Mouse (Mus musculus) thymus, adult 2 months (tissue): ENCODE data around the gene Dab2ip. TPM values are rescaled to one million over a fixed set of nuclear protein-coding genes. Genes with fewer than 3 reads are reported as not detected.

Experiments
- DNase-seq: peaks from one replicate; pipeline ENCODE4 v3.0.0; 2021
- H3K27ac ChIP-seq: fragments of 200-500 bp; 2 replicates; pipeline ENCODE4 v1.5.1; 2012; ENCODE audit warnings: low read length, control low read depth; ENCODE audit not compliant: control insufficient read depth, insufficient read depth
- H3K27me3 ChIP-seq: fragments of 200-500 bp; 2 replicates; pipeline ENCODE4 v1.6.1; 2012; ENCODE audit warnings: mild to moderate bottlenecking, low read length, moderate library complexity, mixed read lengths; ENCODE audit not compliant: control insufficient read depth, insufficient read depth
- H3K36me3 ChIP-seq: fragments of 200-500 bp; 2 replicates; pipeline ENCODE4 v1.6.1; 2012; ENCODE audit warnings: mild to moderate bottlenecking, low read length, moderate library complexity; ENCODE audit not compliant: control insufficient read depth, insufficient read depth
- H3K4me1 ChIP-seq: fragments of 200-500 bp; replicated peaks from 2 replicates; pipeline ENCODE4 v1.6.1; 2012; ENCODE audit warnings: low read length; ENCODE audit not compliant: control insufficient read depth, insufficient read depth
- H3K4me3 ChIP-seq: fragments of 200-500 bp; 2 replicates; pipeline ENCODE4 v1.5.1; 2012; ENCODE audit warnings: mild to moderate bottlenecking, low read length, control low read depth, moderate library complexity; ENCODE audit not compliant: control insufficient read depth, insufficient read depth
- CTCF ChIP-seq: fragments of 200-500 bp; IDR thresholded peaks from 2 replicates; pipeline ENCODE4 v1.5.1; 2012; ENCODE audit warnings: mild to moderate bottlenecking, control low read depth, low read length, moderate library complexity, borderline replicate concordance; ENCODE audit not compliant: control insufficient read depth, poor library complexity, insufficient read depth; ENCODE audit errors: extremely low read depth
- POLR2A ChIP-seq: fragments of 200-500 bp; IDR thresholded peaks from 2 replicates; pipeline ENCODE4 v1.6.1; 2012; ENCODE audit warnings: mild to moderate bottlenecking, low read length, control low read depth, moderate library complexity; ENCODE audit not compliant: control insufficient read depth, poor library complexity, insufficient read depth; ENCODE audit errors: extremely low read depth
- WGBS: fragments of 180-500 bp; shearing (Covaris S2); methylation state at CpG from one replicate; pipeline ENCODE4 v1.1.7; 2018; 5-methylcytosine and 5-hydroxymethylcytosine counted together
- polyA plus RNA-seq: library from polyadenylated mRNA; depleted of rRNA; stranded (reverse); fragments of >200 nt; gene quantifications from 2 replicates; pipeline ENCODE4 v1.2.3, GENCODE M21; 2012

Dab2ip gene
- polyA plus RNA-seq, 1 experiment = 36.2 TPM

GRCm38 (mm10) chr2:35735001-35735400 lies 176.9 kb downstream of the Dab2ip start:
- WGBS = 98% methylated on average over 2 of the region's 2 CpGs
- no peak for TF ChIP-seq POLR2A
- TF ChIP-seq CTCF = no peak
- DNase-seq = peak; percentile 11

GRCm38 (mm10) chr2:35736061-35736460 lies 178.0 kb downstream of the Dab2ip start:
- 92% methylated on average over 2 of the region's 2 CpGs for WGBS
- TF ChIP-seq CTCF = no peak
- TF ChIP-seq POLR2A = no peak

More at GRCm38 (mm10) chr2:35735001-35735400, 176.9 kb downstream of the Dab2ip start:
- peaks cover 2% of the 10 kb centered on the region; the same call in 1 of the 2 replicates for H3K4me1 ChIP-seq
- H3K4me3 ChIP-seq = no peak overlapping the region
- no peaks in the 10 kb centered on the region for H3K27me3 ChIP-seq
- H3K36me3 ChIP-seq = no peaks in the 10 kb centered on the region
- H3K27ac ChIP-seq = no peak overlapping the region

DNA sequence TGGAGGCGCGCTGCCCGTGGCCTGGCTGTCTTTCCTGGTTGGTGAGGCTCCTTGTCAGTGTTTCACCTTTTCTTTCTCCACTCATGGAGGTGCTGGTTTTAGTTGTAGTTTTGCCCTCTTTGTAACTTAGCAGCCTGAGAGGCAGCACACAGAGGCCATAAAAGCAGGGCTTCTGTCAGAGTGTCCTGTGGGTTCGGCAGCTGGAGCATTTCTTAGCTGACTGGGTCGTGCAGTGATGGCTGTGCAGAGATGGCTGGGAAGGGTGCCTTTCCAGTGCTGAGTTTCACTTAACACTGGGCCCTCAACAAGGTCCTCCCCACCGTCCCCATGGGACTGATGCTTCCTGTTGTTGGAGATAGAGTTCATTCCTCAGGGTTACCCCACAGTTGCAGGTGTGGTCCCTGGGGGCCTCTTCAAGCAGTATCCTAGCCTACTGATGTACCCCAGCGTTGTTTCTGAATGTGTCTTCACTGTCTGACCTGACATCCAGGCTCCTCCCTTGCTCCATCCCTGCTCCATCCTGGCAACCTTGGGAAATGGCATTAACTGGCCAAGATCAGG lies 179.5 kb downstream of the Dab2ip start:
- Histone ChIP-seq H3K4me3 (no peak overlapping the region), H3K36me3 (no peaks in the 10 kb centered on the region), H3K27ac (no peak overlapping the region), H3K27me3 (no peaks in the 10 kb centered on the region), H3K4me1 (peaks cover 2% of the 10 kb centered on the region; the same call in 1 of the 2 replicates)
- TF ChIP-seq POLR2A (no peak), CTCF (no peak)
- DNase-seq = no peak
- 84% methylated on average over 7 of the region's 7 CpGs for WGBS

More at GRCm38 (mm10) chr2:35736061-35736460, 178.0 kb downstream of the Dab2ip start:
- no peak overlapping the region for H3K4me3 ChIP-seq
- peaks cover 2% of the 10 kb centered on the region; the same call in 1 of the 2 replicates for H3K4me1 ChIP-seq
- H3K27me3 ChIP-seq = no peaks in the 10 kb centered on the region
- H3K36me3 ChIP-seq = no peaks in the 10 kb centered on the region
- H3K27ac ChIP-seq = no peak overlapping the region
- DNase-seq = no peak

DNA sequence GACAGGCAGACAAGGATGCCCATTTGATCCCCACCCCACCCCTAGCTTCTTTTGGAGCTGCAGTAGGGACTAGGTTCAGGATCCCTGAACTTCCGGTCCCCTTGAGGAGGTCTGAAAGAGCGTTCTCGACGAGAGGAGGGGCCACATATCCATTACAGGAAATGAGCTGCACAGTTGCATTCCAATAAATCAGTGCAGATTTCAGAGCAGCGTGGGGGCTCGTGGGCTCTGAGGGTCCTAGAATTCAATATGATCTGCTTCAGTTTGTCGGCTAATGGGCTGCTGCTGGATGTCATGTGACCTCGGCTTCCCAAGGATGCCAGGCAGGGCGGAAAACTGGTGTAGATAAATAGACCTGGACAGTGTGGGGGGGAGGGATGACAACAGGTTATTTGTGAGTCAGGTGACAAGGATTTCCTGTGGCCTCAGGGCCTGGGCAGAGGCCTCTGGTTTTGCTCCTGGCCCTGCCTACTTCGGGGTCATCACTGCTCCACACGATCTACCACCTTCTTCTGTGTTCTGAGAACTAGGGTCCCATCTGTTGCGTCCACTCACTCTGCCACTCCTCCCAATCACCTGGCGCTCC lies 181.7 kb downstream of the Dab2ip start:
- Histone ChIP-seq H3K27ac (no peak overlapping the region), H3K4me3 (no peak overlapping the region), H3K36me3 (no peaks in the 10 kb centered on the region), H3K27me3 (no peaks in the 10 kb centered on the region), H3K4me1 (no peaks in the 10 kb centered on the region)
- no peak for DNase-seq
- WGBS = 83% methylated on average over 13 of the region's 13 CpGs
- TF ChIP-seq POLR2A (no peak), CTCF (no peak)

GRCm38 (mm10) chr2:35745876-35746275 lies 187.8 kb downstream of the Dab2ip start:
- no peak for TF ChIP-seq CTCF
- no peak for TF ChIP-seq POLR2A
- no peaks in the 10 kb centered on the region for H3K27me3 ChIP-seq
- WGBS = 97% methylated on average over 10 of the region's 10 CpGs
- no peak overlapping the region for H3K27ac ChIP-seq
- no peak for DNase-seq
- H3K36me3 ChIP-seq = no peaks in the 10 kb centered on the region
- no peaks in the 10 kb centered on the region for H3K4me1 ChIP-seq
- no peak overlapping the region for H3K4me3 ChIP-seq

DNA sequence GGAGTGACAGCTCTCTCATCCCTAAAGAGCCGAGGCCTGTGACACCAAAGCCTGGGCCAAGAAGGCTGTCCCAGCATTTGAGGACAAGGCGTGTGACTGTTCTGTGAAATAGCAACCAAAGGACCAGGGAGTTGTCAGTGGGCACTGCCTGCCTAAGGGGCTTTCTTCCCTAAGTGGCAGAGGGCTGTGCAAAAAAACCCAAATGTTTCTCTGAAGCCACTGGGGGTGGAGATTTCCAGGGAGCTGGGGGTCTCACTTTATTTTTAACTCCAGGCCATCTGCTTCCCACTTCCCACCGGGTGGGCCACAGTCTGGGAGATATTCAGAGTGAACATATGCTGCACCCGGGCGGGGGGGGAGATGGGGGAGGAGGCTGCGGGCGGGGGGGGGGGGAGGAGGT lies 188.6 kb downstream of the Dab2ip start:
- 65% methylated on average over 7 of the region's 7 CpGs for WGBS
- no peak for DNase-seq
- H3K36me3 ChIP-seq = no peaks in the 10 kb centered on the region
- no peaks in the 10 kb centered on the region for H3K27me3 ChIP-seq
- TF ChIP-seq CTCF = no peak
- TF ChIP-seq POLR2A = no peak
- no peak overlapping the region for H3K27ac ChIP-seq
- no peaks in the 10 kb centered on the region for H3K4me1 ChIP-seq
- H3K4me3 ChIP-seq = no peak overlapping the region
